Comparison of ENCODE assay signal across 9 mouse cellular contexts in genomic region chr9:50005757-50006576, GRCm38 (mm10).
DNase-seq lines count a peak whose midpoint lies in the region; ATAC-seq and TF ChIP-seq lines count a peak whose summit lies in the region.
"Had no signal": no experiment of that assay in that cellular context is flagged by ENCODE, and none has a peak within 500 bp of the region (broad histone marks: within the 10 kb centered on the region; RNA-seq: fewer than 3 reads in every experiment).

No protein-coding gene starts in this region.

- H3K4me2 ChIP-seq in heart, embryonic 14.5 days (ENCODE audit: low read length), result peak overlapping the region; percentile 29
- no peak overlapping the region for H3K4me2 ChIP-seq in neural tube, embryonic 15.5 days

- H3K9me3 ChIP-seq in heart, embryonic 14.5 days (ENCODE audit: control insufficient read depth, low read length), result no peaks in the 10 kb centered on the region
- H3K9me3 ChIP-seq in neural tube, embryonic 15.5 days (replicated peaks), result no peaks in the 10 kb centered on the region

- H3K36me3 ChIP-seq in heart, embryonic 14.5 days (ENCODE audit: control insufficient read depth, insufficient read depth, low read length), result no peaks in the 10 kb centered on the region
- no peaks in the 10 kb centered on the region for H3K36me3 ChIP-seq in neural tube, embryonic 15.5 days

- peaks cover 18 to 34% of the 10 kb centered on the region in 2 experiments for H3K4me1 ChIP-seq in heart, embryonic 14.5 days (ENCODE audit: control insufficient read depth in 2 of 2, insufficient read depth in 2 of 2, low read length in 2 of 2)
- H3K4me1 ChIP-seq in neural tube, embryonic 15.5 days, result peaks cover 28% of the 10 kb centered on the region

- TF ChIP-seq CTCF in brain, embryonic 14.5 days (IDR thresholded peaks at IDR 0.05; ENCODE audit: borderline replicate concordance, extremely low read depth, insufficient read depth, insufficient read length), result no peak

- TF ChIP-seq POLR2A in brain, embryonic 14.5 days (IDR thresholded peaks at IDR 0.05; ENCODE audit: borderline replicate concordance, extremely low read depth, insufficient read depth, insufficient read length, poor library complexity, severe bottlenecking), result no peak

- H3K4me3 ChIP-seq in heart, embryonic 14.5 days (ENCODE audit: control insufficient read depth in 1 of 2, insufficient read depth in 1 of 2, low read depth in 1 of 2, low read length in 2 of 2), result no peak overlapping the region
- no peak overlapping the region for H3K4me3 ChIP-seq in neural tube, embryonic 15.5 days (replicated peaks)
- H3K4me3 ChIP-seq: heart, adult 2 months had no signal

- H3K27me3 ChIP-seq in heart, embryonic 14.5 days (ENCODE audit: control insufficient read depth, insufficient read depth, low read length), result no peaks in the 10 kb centered on the region
- no peaks in the 10 kb centered on the region for H3K27me3 ChIP-seq in neural tube, embryonic 15.5 days (replicated peaks)

- H3K27ac ChIP-seq in heart, embryonic 14.5 days (replicated peaks in 1 of 2; ENCODE audit: control insufficient read depth in 1 of 2, insufficient read depth in 1 of 2, low read depth in 2 of 2, low read length in 2 of 2), result peak overlapping the region; percentile 94 to 96
- peak overlapping the region; percentile 63 for H3K27ac ChIP-seq in neural tube, embryonic 15.5 days (replicated peaks)
- H3K27ac ChIP-seq: heart, adult 2 months had no signal

- DNase-seq in layer of hippocampus, adult 8-10 months (ENCODE audit: low spot score in 2 of 2), result peak; percentile 18 to 21
- no peak for DNase-seq in layer of hippocampus, adult 9-10 months (ENCODE audit: low spot score)
- peak; percentile 66 for DNase-seq in brain, embryonic 14.5 days (ENCODE audit: low read depth)
- peak; percentile 49 to 68 for DNase-seq in kidney, postnatal 25 days
- DNase-seq in spleen, postnatal 10 days (ENCODE audit: low spot score in 2 of 2), result no peak

- 29% methylated on average over 8 of the region's 8 CpGs for WGBS in heart, embryonic 14.5 days
- WGBS in neural tube, embryonic 15.5 days, result 43% methylated on average over 8 of the region's 8 CpGs

- ATAC-seq in heart, embryonic 14.5 days (ENCODE audit: insufficient number of reproducible peaks, insufficient read depth, low FRiP score, low read depth), result peak; percentile 93
- no peak for ATAC-seq in neural tube, embryonic 15.5 days (ENCODE audit: low FRiP score)
- no peak for ATAC-seq in megakaryocyte, adult 5-6 weeks (ENCODE audit: poor library complexity, severe bottlenecking)

- no peak overlapping the region for H3K9ac ChIP-seq in heart, embryonic 14.5 days (ENCODE audit: low read length)
- no peak overlapping the region for H3K9ac ChIP-seq in neural tube, embryonic 15.5 days (replicated peaks)

Comparison
In these comparisons a context has a peak if more than half of its experiments do, and no peak if none do; other contexts are left out.
1. DNase-seq: peak in layer of hippocampus, adult 8-10 months (2 of 2), brain, embryonic 14.5 days (single experiment) and kidney, postnatal 25 days (2 of 2); none in layer of hippocampus, adult 9-10 months (single experiment) and spleen, postnatal 10 days (0 of 2).